Mouse (Mus musculus) cerebellum, adult 2 months (tissue): ENCODE results near the gene Slc17a3.

Source experiments
- CTCF ChIP-seq: fragments of 200-500 bp; IDR thresholded peaks from 2 replicates; pipeline ENCODE4 v1.5.1; 2011; ENCODE audit warnings: low read depth, mild to moderate bottlenecking, control low read depth, low read length, moderate library complexity, borderline replicate concordance; ENCODE audit not compliant: insufficient read depth
- POLR2A ChIP-seq: fragments of 200-500 bp; IDR thresholded peaks from 2 replicates; pipeline ENCODE4 v1.6.1; 2011; ENCODE audit warnings: low read length, control low read depth, borderline replicate concordance; ENCODE audit not compliant: insufficient read depth

DNA sequence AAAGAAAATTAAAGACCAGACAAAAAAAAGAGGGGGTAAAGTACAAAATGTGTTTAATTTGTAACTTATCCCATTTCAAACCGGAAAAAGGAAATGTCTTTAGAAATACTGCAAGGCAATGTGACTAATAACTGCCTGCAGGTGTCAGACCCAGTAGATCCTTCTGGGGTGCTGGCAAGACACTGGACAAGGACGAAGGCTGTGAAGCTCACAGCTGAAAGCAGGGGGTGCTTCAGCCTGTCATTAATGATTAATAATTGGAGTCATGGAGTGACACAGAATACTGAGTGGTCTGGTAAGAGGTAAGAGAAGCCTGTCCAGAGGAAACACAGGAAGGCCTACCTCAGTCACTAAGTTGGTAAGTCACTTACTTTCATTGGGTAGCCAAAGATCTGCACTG is at the start of gene Slc17a3:
- TF ChIP-seq POLR2A (no peak), CTCF (no peak)
